Mouse (Mus musculus) testis, adult 2 months (tissue): ENCODE data around the gene Klk14. TPM values are rescaled to one million over a fixed set of nuclear protein-coding genes. Genes with fewer than 3 reads are reported as not detected.
"Not testable (repeated sequence)": the region's sequence is repeated elsewhere in the genome, so short reads cannot be mapped to it uniquely, and the experiment has no call there.

Experiments used
- H3K27ac ChIP-seq: fragments of 200-500 bp; 2 replicates; pipeline ENCODE4 v1.5.1; 2012; ENCODE audit warnings: low read depth, low read length; ENCODE audit not compliant: control insufficient read depth, insufficient read depth
- H3K27me3 ChIP-seq: fragments of 200-500 bp; 2 replicates; pipeline ENCODE4 v1.6.1; 2012; ENCODE audit warnings: mild to moderate bottlenecking, low read length, moderate library complexity; ENCODE audit not compliant: control insufficient read depth, insufficient read depth
- H3K36me3 ChIP-seq: fragments of 200-500 bp; 2 replicates; pipeline ENCODE4 v1.6.1; 2012; ENCODE audit warnings: mild to moderate bottlenecking, low read length; ENCODE audit not compliant: control insufficient read depth, insufficient read depth
- H3K4me1 ChIP-seq: fragments of 200-500 bp; 2 replicates; pipeline ENCODE4 v1.6.1; 2012; ENCODE audit warnings: low read length; ENCODE audit not compliant: control insufficient read depth, insufficient read depth
- H3K4me3 ChIP-seq: fragments of 200-500 bp; 2 replicates; pipeline ENCODE4 v1.5.1; 2012; ENCODE audit warnings: low read depth, mild to moderate bottlenecking, low read length, moderate library complexity, mixed read lengths; ENCODE audit not compliant: control insufficient read depth
- CTCF ChIP-seq: fragments of 200-500 bp; IDR thresholded peaks from 2 replicates; pipeline ENCODE4 v1.5.1; 2012; ENCODE audit warnings: low read depth, mild to moderate bottlenecking, inconsistent platforms, low read length, moderate library complexity; ENCODE audit not compliant: control insufficient read depth, insufficient read depth, insufficient replicate concordance
- POLR2A ChIP-seq: fragments of 200-500 bp; IDR thresholded peaks from 2 replicates; pipeline ENCODE4 v1.6.1; 2012; ENCODE audit warnings: low read depth, mild to moderate bottlenecking, inconsistent platforms, low read length, moderate library complexity; ENCODE audit not compliant: control insufficient read depth
- polyA plus RNA-seq: library from polyadenylated mRNA; depleted of rRNA; stranded (reverse); fragments of >200 nt; gene quantifications from 2 replicates; pipeline ENCODE4 v1.2.3, GENCODE M21; 2012; rRNA removed

Klk14 gene
- polyA plus RNA-seq, 1 experiment = 0.23 TPM

DNA sequence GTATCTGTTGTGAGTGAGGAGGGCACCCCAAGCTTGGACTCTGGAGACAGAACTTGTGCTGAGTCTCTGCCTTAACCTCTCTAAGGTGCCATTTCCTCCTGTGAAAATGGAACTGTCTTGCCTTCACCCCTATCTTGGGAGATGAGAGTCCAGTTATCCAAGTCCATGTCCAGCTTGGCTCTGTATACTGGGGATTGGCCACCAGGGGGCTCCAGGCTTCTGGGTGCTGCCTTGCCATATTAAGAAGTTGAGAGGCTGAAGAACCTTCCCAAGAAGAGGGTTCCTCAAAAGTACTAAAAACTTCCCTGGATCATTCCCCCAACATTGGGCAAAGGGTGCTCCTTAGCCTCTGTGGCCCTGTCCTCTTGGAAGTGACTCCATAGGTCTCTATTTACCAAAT is 11.7 kb upstream of the Klk14 start:
- no peaks in the 10 kb centered on the region for H3K27me3 ChIP-seq
- H3K27ac ChIP-seq = no peak overlapping the region
- H3K4me1 ChIP-seq = peaks cover 7% of the 10 kb centered on the region
- no peaks in the 10 kb centered on the region for H3K36me3 ChIP-seq
- peak; percentile 33; the same call in 1 of the 2 replicates for TF ChIP-seq CTCF
- no peak for TF ChIP-seq POLR2A
- H3K4me3 ChIP-seq = no peak overlapping the region

DNA sequence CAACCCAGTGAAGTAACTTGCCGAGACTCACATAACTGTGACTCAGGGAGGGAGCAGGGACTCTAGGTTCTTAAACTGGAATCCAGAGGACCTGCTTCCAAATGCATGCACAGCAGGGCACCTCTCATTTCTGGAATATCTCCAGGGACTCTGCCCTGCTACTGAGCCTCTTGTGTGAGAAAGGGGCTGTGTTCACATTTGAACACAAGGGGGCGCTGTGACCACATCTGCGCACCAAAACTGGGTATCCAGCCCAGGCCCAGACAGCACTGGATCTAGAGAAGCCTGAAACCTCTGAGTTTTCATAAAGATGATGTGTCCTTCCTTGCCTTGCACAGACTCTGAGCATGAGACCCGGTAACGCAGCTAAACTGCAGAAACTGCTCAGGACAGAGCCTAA is 9.3 kb upstream of the Klk14 start:
- Histone ChIP-seq H3K36me3 (no peaks in the 10 kb centered on the region), H3K4me3 (no peak overlapping the region), H3K27ac (no peak overlapping the region), H3K27me3 (no peaks in the 10 kb centered on the region), H3K4me1 (peaks cover 4% of the 10 kb centered on the region; the same call in 1 of the 2 replicates)
- TF ChIP-seq CTCF (peak; percentile 92), POLR2A (no peak)

DNA sequence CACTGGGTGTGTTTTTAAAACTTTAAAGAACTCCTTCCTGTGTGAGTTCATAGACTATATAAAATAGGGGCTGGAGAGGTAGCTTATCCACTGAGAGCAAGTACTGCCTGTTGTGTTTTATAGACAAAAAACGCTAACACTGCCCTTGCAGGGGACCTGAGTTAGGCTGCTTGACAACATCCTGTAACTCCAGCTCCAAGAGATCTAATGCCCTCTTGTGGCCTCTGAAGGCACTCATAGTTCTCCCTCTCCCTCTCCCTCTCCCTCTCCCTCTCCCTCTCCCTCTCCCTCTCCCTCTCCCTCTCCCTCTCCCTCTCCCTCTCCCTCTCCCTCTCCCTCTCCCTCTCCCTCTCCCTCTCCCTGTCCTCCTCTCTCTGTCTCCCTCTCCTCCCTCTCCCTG is 7.7 kb upstream of the Klk14 start:
- H3K27ac ChIP-seq, H3K27me3 ChIP-seq, H3K36me3 ChIP-seq, H3K4me1 ChIP-seq, H3K4me3 ChIP-seq: not testable (repeated sequence)

DNA sequence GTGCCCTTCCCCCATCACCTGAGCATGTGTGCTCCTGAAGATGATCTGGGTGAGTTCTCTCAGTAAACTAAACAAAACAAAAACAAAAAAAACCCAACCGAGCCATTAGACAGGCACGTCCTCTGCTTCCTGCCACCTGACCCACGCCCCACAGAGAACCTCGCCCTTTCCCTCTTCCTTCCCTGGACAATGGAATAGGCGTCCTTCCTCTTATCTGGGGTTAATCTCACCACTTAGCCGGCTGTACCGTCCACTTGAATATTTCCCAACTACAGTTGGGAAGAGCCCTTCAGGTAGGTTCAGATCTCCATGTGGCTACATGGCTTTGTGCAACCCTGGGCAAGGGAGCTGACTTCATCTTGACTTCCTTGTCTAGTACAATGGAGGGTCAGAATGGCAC is 5.1 kb upstream of the Klk14 start:
- H3K4me1 ChIP-seq = no peaks in the 10 kb centered on the region
- H3K27ac ChIP-seq = no peak overlapping the region
- no peaks in the 10 kb centered on the region for H3K27me3 ChIP-seq
- TF ChIP-seq POLR2A = no peak
- TF ChIP-seq CTCF = no peak
- no peaks in the 10 kb centered on the region for H3K36me3 ChIP-seq
- H3K4me3 ChIP-seq = no peak overlapping the region

DNA sequence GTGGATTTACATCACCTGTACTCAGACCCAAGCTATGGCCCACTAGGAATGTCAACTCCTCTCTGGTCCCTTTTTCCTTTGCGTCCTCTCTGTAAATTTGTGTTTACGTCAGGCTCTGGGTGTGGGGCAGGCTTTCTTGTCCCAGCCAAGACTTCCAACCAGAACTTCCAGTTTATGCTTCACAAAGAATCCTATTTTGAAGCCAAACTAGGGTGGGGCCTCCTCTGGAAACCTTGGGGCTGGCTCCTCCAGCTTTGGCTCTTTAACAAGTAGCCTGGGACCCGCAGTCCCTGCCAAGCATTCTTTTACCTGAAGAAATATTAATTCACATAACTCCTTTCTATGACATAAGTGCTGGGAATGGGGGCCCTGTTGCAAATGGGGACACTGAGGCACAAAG is 19.8 kb downstream of the Klk14 start:
- H3K27ac ChIP-seq = no peak overlapping the region
- H3K27me3 ChIP-seq = no peaks in the 10 kb centered on the region
- no peaks in the 10 kb centered on the region for H3K36me3 ChIP-seq
- no peak for TF ChIP-seq POLR2A
- no peak for TF ChIP-seq CTCF
- no peaks in the 10 kb centered on the region; the same call in none of the 2 replicates for H3K4me1 ChIP-seq
- no peak overlapping the region for H3K4me3 ChIP-seq

DNA sequence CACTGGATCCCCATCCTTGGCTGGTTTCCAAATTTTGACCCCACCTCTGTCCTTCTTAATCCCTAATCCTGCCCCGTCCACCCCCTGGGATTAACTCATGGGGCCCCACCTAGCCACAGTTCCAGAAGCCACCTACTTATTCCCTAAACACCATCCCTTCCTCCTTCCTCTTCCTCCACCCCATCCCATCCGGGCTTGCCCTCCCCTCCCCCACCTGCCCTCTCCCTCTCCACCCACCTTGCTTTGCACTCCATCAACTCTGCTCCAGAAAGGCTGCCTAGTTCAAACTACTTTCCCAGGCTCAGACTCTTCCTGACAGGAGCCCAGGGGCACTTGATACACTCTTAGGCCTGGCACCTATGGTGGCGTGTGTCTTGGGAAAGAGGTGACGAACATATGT is 22.0 kb downstream of the Klk14 start, which contains the start of gene Klk13:
Klk13 (plus strand) TSS at position 301 of the 400 bp plus-strand sequence.
- H3K4me1 ChIP-seq = no peaks in the 10 kb centered on the region; the same call in none of the 2 replicates
- no peak for TF ChIP-seq CTCF
- no peak for TF ChIP-seq POLR2A
- no peak within 1 kb of the TSS for H3K27ac ChIP-seq
- H3K36me3 ChIP-seq = no peaks in the 10 kb centered on the region
- no peaks in the 10 kb centered on the region for H3K27me3 ChIP-seq
- H3K4me3 ChIP-seq = no peak within 1 kb of the TSS

DNA sequence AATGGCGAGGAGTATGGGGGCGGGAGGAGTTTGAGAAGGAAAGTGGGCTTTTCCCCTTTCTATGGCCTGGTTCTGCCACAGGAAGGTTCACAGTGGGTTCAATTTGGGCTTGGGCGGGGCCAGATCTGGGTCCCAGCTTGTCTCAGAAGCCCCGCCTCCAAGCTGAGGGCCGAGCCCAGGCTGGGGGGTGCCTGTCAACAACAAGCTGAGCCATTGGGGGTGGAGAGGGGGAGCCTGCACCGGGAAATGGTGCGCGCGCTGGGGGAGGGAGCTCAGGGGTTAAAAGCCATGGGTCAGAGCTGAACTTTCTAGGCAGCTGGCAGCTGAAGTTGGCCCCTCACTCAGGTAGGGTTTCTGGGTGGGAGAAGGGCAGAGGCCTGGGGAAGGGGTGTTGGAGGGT is 22.7 kb downstream of the Klk14 start:
- H3K4me3 ChIP-seq = no peak overlapping the region
- TF ChIP-seq POLR2A (no peak), CTCF (no peak)
- H3K36me3 ChIP-seq = no peaks in the 10 kb centered on the region
- no peak overlapping the region for H3K27ac ChIP-seq
- no peaks in the 10 kb centered on the region for H3K27me3 ChIP-seq
- no peaks in the 10 kb centered on the region; the same call in none of the 2 replicates for H3K4me1 ChIP-seq

DNA sequence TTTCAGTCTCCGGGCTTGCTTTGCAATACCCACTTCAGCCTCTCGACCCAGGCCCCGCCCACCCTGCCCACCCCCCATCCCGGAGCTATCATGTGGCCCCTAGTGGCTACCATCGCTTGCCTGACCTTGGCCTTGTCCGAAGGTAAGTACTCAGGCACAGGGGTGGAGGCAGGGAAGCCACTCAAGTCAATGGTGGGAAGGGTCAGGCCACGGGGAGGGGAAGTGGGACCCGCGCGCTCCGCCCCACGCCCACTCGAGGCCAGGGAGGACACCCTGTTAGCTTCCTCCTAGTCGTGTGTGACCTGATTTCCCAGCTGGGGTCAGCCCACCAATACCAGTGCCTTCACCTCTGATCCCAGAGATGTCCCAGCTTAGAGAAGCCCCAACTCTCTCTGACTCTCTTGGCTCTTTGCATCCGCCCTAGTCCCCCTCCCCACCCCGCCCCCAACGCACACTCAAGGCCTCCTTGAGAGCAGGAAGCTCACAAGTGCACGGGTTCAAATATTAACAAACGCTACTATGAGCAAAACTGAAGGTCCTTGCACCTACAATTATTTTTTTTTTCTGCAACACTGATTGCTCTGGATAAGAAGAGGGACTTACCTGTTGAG is 23.6 kb downstream of the Klk14 start:
- Histone ChIP-seq H3K4me3 (no peak overlapping the region), H3K27me3 (no peaks in the 10 kb centered on the region), H3K4me1 (no peaks in the 10 kb centered on the region; the same call in none of the 2 replicates), H3K36me3 (no peaks in the 10 kb centered on the region), H3K27ac (no peak overlapping the region)
- TF ChIP-seq CTCF = no peak
- TF ChIP-seq POLR2A = no peak

Other genes with a start within 250 kb of the Klk14 start
- 247 and 279 TPM in 2 replicates for gene Cldnd2, start 249.6 kb upstream of the Klk14 start, polyA plus RNA-seq
- gene Etfb, start 246.3 kb upstream of the Klk14 start, polyA plus RNA-seq = 50.5 and 51.5 TPM in 2 replicates
- gene Gm45233, start 246.3 kb upstream of the Klk14 start, polyA plus RNA-seq = 5.4 and 7.5 TPM in 2 replicates
- 10.9 and 12.9 TPM in 2 replicates for gene Vsig10l, start 227.3 kb upstream of the Klk14 start, polyA plus RNA-seq
- 7.4 and 8.1 TPM in 2 replicates for gene Iglon5, start 200.3 kb upstream of the Klk14 start, polyA plus RNA-seq
- gene 4931406B18Rik, start 184.5 kb upstream of the Klk14 start, polyA plus RNA-seq = 12.4 and 13.8 TPM in 2 replicates
- 7.5 and 8.1 TPM in 2 replicates for gene Cd33, start 146.0 kb upstream of the Klk14 start, polyA plus RNA-seq
- 0.19 and 0.23 TPM in 2 replicates for gene Zfp658, start 128.2 kb upstream of the Klk14 start, polyA plus RNA-seq
- 2.9 and 3.8 TPM in 2 replicates for gene Zfp719, start 110.8 kb upstream of the Klk14 start, polyA plus RNA-seq
- gene Zfp819, start 83.2 kb upstream of the Klk14 start, polyA plus RNA-seq = 9.2 and 10.6 TPM in 2 replicates
- gene Ceacam18, start 55.7 kb upstream of the Klk14 start, polyA plus RNA-seq = 0.16 TPM in 1 of 2 replicates, not detected in the other
- 4.7 and 6.1 TPM in 2 replicates for gene Siglece, start 30.3 kb upstream of the Klk14 start, polyA plus RNA-seq
- 0.74 and 1.2 TPM in 2 replicates for gene Ctu1, start 18.4 kb upstream of the Klk14 start, polyA plus RNA-seq
- gene Klk13, start 22.1 kb downstream of the Klk14 start, polyA plus RNA-seq = not detected in 2 replicates
- not detected in 2 replicates for gene Klk12, start 78.5 kb downstream of the Klk14 start, polyA plus RNA-seq
- not detected in 2 replicates for gene Klk11, start 84.2 kb downstream of the Klk14 start, polyA plus RNA-seq
- gene Klk10, start 90.6 kb downstream of the Klk14 start, polyA plus RNA-seq = not detected in 2 replicates
- not detected in 2 replicates for gene Klk9, start 101.5 kb downstream of the Klk14 start, polyA plus RNA-seq
- 0.09 and 0.31 TPM in 2 replicates for gene Klk8, start 107.2 kb downstream of the Klk14 start, polyA plus RNA-seq
- gene Klk7, start 120.9 kb downstream of the Klk14 start, polyA plus RNA-seq = not detected in 2 replicates
- 0.10 TPM in 1 of 2 replicates, not detected in the other for gene Klk6, start 134.1 kb downstream of the Klk14 start, polyA plus RNA-seq
- gene Klk5, start 151.6 kb downstream of the Klk14 start, polyA plus RNA-seq = not detected in 2 replicates
- gene Klk4, start 190.7 kb downstream of the Klk14 start, polyA plus RNA-seq = 0.08 TPM in 1 of 2 replicates, not detected in the other
- gene Klk15, start 243.3 kb downstream of the Klk14 start, polyA plus RNA-seq = 0.91 and 1.4 TPM in 2 replicates